Mouse (Mus musculus) heart, postnatal 14 days (tissue): ENCODE results near the gene Rnf130. TPM values are rescaled to one million over a fixed set of nuclear protein-coding genes. Genes with fewer than 3 reads are reported as not detected.
"Not testable (repeated sequence)": the region's sequence is repeated elsewhere in the genome, so short reads cannot be mapped to it uniquely, and the experiment has no call there.

Experiments
- DNase-seq, 2 experiments: peaks; one replicate each; pipeline ENCODE4 v3.0.0; 2021 to 2022
- intact Hi-C: fragments of 180-260 bp; cut with DNase I; formaldehyde crosslinking; loops from one replicate; pipeline ENCODE4 v1.15.1; 2025
- total RNA-seq, 2 experiments: library from RNA; stranded (reverse); gene quantifications; 2 replicates each; pipeline ENCODE4 v1.2.3; 2021

The Rnf130 gene
- total RNA-seq, 2 experiments from 2014 or later: 45.0 to 53.6 TPM

DNA sequence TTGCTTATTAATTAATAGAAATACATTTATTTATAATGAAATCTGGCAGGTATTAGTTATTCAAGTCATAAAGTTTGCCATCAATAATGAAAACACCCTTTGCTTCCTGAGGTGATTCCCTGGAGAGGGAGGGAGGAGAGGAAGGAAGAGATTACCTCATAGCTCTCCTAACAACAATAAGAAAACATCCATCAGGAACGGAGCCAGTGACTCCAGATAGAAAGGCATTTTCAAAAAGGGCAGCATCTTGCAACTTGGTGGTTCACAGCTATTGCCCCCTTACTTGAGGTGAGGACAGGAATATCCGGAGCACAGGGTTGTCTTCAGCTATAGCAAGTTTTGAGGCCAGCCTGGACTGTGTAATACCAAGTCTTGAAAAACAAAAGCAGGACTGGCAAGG is 40.9 kb downstream of the Rnf130 start:
- intact Hi-C loops: loop anchor here (5.0 kb wide), 1 partner anchor 39 kb away; the partner anchor contains the start of gene Rnf130
- DNase-seq: no peak

DNA sequence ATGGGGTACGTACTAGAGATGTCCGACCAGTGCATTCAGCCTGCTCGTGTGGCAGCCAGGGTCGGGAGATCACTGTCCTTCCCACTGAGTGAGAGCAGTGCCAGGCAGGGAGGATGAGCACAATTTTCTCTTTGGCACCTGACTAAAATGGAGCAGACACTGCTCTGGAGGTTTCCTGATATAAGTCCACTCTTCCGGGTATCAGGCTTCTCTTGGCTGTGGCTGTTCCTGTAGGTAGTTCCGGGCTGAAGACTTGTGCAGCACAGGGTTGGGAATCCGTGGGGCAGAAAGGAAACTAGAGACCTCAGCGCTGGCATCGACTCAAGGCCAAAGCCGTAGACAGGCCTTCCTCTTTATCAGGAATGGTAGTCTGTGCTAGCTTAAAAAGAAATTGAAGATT is 48.7 kb downstream of the Rnf130 start:
- DNase-seq: no peak
- intact Hi-C loops: no loop called here

DNA sequence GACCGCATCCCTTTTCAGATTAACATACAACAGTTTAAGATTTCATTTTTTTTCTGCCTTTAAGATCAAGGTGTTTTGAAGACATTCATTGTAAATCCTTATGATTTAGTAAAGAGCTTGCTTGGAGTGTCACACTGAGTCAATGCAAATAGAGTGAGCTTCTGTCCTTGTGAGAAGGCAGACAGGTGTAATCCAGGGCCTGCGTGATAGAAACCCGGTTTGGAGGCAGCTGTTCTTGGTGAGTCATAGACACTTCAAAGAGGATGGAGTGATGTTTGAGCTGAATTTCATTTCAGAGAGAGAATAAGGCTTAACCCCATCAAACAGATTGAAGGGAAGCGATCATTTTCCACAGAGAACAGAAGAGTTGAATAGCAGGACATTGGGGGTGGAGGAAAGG is 51.6 kb downstream of the Rnf130 start:
- intact Hi-C loops: no loop called here
- DNase-seq: no peak

DNA sequence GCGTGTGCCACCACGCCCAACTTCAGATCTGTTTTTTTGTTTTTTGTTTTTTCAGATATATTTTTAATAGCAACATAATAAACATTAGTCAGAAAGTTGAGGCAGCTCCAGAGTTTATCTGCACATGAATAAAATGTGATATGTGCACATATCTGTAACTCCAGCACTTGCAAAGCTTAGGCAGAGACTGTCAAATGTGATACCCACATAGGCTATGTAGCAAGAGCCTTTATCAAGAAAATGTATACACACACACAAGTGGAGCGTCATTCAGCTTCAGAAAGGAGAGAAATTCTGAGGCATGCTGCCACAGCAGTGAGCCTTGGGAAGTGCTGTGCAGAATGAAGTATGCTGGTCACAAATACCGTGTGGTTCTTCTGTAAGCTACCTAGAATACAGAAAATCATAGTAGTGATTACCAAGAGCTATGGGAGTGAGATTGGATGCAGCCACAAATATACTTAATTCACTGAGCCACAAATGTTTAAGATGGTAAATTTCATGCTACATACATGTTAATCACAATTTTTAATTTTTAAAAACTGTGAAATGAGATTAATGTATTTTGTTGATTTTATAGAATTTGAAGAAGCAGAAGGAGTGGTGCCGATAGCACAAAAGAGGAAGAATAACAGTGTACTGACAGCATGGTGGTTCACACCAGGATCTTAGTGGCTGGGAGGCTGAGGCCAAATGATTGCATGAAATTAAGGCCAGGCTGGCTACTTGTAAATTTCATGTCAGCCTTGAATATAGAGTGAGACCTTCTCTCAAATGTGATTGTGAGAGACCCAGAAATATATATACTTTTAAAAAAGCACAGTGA is 56.4 kb downstream of the Rnf130 start:
- no peak for DNase-seq
- intact Hi-C loops: no loop called here

DNA sequence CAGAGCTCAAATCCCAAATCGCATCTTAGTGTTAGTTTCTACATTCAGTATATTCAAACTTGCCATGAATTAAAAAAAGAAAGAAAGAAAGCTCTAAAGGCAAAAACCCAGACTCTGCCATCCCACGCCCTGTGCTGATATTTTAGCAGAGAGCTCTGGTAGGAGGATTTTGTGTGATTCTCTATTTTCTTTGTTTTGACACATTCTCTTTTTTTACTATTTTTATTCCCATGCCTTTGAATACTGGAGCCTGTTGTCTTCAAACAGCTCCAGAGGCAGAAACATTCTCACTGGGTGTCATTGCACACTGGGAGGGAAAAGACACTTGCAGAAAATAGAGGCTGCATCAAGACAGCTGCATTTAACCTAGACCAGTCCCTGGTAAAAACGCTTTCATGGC is 61.1 kb downstream of the Rnf130 start:
- intact Hi-C loops: no loop called here
- no peak for DNase-seq

DNA sequence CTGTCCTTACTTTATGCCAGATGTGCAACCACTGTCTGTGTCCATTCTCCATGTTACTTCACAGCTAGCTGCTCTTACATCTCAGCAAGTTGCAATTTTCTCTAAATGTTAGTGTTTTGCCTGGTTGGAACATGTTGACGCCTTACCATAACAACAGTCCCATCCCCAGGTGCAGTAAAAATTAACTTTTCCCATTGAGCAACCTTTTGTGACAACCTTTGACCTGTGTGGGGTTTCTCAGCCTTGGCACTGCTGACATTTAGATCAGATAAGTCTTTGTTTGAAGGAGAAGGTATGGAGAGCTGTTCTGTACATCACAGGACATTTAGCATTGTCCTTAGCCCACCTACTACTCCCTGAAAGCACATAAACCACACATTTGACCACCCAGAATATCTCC is 64.7 kb downstream of the Rnf130 start:
- DNase-seq: no peak
- intact Hi-C loops: no loop called here

DNA sequence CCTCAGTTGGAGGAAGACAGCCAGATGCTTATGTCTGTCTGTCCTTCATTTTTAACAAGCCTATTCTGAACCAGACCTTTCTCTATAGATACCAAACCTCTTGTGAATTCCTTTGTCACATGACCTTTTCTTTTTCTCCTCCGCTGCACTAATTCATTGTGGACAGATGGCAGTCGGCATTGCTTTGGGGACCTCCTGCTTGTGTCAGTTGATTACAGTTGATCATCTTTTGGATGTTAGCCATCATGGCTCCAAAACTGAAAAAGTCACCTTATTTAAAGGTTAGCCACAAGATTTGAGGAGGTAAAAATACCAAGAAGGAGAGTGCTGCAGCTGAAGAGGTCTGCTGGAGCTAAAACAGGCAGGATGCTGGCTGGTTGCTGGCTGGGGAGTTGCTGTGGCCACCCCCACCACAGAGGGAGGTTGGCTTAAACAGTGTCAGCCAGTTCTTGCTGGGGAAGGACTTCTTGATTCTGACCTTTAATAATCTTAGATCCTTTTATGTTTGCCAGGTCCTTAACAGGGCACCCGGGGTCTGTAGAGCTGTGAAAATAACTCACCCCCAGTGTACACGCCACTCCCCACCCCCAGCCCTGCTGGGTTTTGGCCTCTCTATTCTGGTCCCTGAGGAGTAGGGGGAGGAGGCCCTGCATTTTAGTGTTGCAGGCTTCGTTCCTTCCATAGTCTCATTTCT is 66.0 kb downstream of the Rnf130 start:
- no peak for DNase-seq
- intact Hi-C loops: no loop called here

DNA sequence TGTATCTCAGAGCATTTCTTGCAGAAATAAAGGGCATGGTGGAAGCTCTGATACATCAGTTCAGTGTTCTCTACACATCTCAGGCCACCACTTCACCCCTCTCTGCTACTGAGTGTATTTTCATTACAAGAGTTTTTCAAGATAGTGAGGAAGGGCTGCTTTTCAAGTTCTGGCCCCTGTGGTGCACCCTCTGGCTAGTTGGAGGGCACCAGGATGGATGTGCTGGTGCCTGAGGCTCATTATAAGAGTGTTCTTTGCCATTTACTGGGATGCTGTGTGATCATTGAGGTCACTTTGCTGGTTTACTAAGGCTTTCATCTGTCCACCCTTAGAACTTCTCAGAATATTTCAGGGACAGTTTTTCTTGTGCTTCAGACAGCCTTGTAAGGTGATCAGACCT is 66.5 kb downstream of the Rnf130 start:
- DNase-seq: no peak
- intact Hi-C loops: no loop called here

DNA sequence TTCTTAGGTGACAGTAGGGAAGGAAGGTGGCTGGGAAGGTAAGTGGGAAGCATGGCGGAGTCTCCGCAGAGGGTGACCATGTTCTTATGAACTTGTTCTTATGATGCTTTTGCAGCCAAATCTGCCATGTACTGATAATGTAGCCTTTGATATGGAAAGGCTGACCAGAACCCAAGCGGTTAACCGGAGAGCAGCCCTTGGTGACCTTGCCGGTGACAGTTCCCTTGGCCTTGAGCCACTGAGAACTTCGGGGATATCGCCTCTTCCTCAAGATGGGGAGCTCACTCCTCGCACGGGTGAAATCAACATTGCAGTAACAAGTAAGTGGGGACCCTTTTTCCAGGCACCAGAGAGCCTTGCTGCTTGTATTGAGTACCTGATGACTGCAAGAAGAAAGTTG is 70.5 kb downstream of the Rnf130 start:
- DNase-seq: no peak
- intact Hi-C loops: no loop called here

DNA sequence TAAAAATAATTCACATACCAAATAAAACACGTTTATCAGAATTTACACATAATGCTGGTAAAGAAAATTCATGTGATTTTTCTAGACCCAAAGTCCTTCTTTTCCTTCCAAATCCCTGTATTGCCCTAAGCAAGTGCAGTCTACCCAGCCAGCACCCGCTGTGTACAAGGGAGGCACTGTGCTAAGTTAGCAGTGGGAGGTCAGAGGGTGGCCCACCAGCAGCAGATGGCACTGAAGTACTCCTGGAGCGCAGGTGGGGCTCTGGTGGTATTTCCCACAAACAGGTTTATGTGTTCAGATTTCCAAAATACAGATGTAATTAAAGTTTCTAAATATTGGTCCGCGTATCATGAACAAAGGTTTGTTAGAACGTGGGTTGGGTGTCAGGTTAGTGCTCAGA is 71.9 kb downstream of the Rnf130 start:
- no peak for DNase-seq
- intact Hi-C loops: no loop called here

DNA sequence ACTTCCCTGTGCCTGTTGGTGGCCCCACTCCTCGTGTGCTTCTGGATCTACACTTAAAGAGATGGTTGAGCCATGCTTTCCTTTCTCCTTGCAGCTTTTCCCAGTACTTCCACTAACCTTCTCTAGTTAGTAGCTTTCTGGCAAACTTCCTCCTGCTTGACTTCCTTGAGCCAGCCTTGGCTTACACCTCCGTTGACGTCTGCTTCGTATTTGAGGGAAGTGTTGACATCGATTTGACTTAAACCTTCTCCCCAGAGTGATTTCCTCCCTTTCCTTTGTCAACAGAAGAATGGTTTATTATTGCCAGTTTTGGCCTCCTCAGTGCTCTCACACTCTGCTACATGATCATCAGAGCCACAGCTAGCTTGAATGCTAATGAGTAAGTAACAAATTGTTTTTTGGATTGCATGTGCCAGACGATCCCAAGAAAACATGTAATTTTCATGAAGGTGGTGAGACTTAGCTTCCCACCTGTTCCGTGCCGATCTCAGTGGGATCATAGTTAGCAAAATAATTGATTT is 73.9 kb downstream of the Rnf130 start:
- peak; percentile 16 to 43 for DNase-seq
- intact Hi-C loops: no loop called here

DNA sequence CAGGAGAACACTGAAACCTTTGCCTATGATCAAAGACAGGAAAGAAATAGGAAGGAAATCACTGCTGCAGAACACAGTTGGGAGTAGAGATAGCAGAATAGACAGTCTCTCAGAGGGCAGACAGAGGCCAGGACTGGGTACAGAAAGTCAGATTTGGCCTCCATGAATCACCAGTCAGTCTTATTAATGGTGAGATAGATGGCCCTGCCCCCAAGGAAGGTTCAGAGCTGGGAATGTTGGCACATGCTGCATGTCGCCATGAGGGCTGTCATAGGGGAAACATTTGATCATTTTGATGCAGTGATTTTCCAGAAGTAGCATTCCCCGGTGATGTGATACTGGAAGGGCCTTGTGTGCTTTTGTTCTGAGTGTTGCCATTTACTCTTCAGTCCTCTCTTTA is 74.5 kb downstream of the Rnf130 start:
- DNase-seq: no peak
- intact Hi-C loops: no loop called here

DNA sequence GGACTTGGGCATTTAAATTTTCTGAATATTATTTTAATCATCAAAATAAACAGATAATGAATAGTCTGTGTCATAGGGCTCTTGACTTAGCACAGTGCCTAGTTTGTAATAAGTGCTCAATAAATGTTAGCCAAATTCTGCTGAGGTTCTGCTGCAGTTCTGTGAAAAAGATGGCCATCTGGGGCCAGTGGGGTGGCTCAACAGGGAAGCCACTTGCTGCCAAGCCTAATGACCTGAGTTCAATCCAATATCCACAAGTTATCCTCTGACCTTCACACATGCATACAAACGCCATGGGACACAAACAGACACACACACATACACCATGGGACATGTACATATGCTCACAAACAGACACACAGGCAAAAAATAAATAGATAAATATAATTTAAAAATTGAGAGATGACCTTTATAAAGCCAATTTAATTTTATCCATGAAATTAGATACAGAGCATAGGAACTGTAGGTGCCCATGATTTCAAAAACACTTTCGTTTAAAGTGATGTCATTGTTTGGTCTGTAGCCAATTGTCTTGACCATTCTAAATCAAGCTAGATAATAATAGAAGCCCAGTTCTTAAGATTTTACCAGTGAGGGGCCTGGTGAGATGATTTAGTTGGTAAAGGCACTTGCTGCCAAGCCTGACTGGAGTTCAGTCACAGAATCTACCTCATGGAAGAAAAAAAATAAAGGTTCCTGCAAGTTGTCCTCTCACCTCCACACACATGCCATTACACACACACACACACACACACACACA is 75.6 kb downstream of the Rnf130 start:
- DNase-seq: no peak
- intact Hi-C loops: no loop called here

DNA sequence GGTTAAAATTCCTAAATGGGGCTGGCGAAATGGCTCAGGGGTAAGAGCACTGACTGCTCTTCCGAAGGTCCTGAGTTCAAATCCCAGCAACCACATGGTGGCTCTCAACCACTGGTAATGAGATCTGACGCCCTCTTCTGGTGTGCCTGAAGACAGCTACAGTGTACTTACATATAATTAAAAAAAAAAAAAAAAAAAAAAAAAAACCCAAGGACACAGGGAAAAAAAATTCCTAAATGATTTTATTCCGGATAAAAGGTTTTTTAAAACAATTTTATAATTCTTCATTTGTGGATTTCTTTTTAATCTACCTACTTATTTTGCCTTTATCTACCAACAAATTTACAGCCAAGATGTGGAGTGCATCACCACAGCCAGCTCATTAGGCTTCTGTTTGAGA is 76.8 kb downstream of the Rnf130 start:
- intact Hi-C loops, DNase-seq: not testable (repeated sequence)

DNA sequence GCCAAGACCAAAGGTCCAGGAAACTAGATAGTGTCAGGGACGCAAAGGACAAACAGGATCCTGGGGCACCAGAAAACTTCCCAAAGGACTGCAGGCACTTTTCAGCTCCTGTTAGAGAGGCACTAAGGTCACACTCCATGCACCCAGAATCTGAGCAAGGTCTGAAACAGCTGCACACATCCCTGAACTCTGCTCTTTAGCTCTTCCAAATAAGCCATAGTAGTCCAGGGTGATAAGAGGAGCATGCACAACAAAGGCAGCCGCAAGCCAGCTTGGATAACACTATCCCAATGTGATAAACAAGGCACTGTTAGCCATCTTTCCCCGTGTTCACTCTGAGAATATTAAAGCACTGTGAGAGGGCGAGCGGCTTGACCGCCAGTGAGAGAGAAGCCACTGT is 78.9 kb downstream of the Rnf130 start:
- intact Hi-C loops: no loop called here
- no peak for DNase-seq

DNA sequence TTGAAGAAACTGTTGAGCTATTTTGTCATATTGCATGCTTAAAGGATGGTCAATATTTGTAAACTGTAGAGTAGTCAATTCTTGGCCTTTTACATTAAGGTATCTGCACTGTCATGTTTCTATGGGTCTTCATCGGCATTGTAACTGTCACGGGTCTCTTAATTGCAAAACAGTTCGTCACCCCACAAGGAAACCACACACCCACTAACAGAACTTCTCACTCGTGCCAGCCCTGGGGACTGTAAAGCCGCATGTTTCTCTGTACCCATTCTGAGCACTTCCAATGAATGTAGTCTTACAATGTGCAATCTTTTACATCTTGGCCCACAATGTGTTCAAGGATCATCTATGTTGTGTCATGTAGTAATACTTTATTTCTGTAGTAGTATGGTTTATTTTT is 80.1 kb downstream of the Rnf130 start:
- DNase-seq: no peak
- intact Hi-C loops: no loop called here

DNA sequence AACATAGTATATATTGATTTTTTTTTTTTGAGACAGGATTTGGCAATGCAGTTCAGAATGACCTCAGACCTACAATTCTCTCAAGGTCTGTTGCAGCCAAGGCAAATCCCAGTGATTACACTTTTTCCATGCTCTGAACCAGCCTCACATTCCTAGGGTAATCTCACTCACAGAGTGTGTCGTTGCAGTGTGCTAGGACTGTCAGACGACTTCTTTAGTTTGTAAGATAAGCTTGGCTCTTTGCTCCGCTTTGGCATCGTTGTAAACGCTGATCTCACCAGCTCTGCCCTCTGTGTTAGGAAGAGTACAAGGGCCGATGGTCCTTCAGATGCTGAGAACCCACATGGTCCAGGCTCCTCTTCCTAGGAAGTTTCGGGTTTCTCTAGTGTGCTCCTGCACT is 80.9 kb downstream of the Rnf130 start:
- DNase-seq: no peak
- intact Hi-C loops: no loop called here

DNA sequence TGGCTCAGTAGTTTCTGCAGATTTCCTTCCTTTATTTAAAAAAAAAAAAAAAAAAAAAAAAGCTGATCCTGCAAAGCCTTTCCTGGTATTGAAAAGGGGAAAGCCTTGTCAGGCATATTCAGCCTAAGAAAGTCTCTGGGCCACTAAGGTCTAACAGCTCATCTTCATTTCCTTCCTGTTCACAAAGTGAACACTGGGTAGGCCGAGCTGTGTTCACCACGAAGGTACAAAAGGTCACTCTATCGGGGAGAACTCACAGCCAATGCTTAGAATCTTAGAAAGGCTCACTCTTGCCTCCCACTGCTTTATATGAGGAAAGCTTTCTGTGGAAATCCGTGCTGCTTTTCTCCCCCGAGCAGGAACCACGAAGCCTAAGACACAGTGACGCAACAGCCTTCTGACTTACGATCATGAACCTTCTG is 83.7 kb downstream of the Rnf130 start:
- intact Hi-C loops: no loop called here
- peak; percentile 15 to 16 for DNase-seq

DNA sequence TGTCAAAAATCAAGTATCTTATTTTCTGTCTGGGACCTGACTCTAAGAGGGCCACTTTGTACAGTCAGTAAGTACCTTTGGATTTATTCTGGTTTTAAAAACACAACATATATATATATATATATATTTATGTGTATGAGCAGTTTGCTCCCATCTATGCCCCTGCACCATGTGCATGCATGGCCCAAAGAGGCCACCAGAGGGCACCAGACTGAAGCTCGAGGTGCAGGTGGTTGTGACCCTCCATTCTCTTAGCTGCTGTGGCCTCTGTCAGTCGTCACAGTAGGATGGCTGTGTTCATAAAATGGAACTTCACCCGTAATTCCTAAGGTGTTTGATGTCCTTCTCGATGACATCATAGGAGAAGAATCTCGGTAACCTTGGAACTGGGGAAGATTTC is 89.2 kb downstream of the Rnf130 start:
- peak; percentile 75 to 85 for DNase-seq
- intact Hi-C loops: no loop called here

DNA sequence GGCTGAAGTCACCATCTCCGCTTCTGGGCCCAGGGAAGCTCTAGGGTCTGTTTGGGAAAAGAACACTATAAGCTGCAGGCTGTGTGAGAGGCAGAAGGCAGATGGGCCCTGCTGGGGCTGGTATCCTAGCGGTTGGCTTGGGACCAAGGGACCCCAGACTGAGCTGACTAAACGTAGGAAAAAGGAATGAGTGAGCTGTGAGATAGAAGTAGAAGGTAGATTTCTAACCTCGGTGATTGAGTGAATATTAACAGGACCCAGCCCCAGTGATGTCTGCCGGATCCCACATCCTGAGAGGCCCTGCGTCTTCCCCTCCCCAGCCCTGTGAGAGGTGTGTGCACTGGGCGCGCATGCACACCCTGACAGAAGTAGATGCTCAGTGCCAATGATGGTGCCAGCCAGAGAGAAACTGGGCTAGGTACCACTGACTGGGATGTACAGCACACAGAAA is 97.5 kb downstream of the Rnf130 start:
- intact Hi-C loops: loop anchor here (10.0 kb wide), 1 partner anchor 228 kb away; no protein-coding TSS in a partner anchor
- DNase-seq: no peak

DNA sequence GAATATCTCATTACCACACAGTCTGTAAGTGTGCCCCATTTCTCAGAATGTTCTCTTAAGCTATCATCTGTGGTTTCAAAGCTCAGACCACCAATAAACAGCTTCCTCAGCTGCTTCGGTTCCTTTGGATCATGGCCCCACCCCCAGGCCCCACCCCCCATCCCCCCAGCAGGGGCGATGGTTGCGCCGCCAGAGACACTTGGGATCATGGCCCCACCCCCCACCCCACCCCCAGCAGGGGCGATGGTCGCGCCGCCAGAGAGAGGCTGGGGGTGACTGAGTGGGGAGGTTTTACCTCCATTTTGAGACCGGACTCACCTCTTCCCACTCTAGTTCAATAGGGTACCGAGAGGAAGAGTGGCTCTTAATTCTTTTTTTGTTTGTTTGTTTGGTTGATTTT is 102.6 kb downstream of the Rnf130 start:
- no peak for DNase-seq
- intact Hi-C loops: loop anchor here (10.0 kb wide), 1 partner anchor 233 kb away; no protein-coding TSS in a partner anchor
